Mouse (Mus musculus): Measurements from ENCODE around the gene Nme7. TPM values are rescaled to one million over a fixed set of nuclear protein-coding genes. Genes with fewer than 3 reads are reported as not detected.
A peak's percentile ranks its signal among the peaks of the same experiment; 100 is the strongest.

Gene Nme7
- polyA plus RNA-seq, 1 experiment from 2014 or later: 47.7 TPM

DNA sequence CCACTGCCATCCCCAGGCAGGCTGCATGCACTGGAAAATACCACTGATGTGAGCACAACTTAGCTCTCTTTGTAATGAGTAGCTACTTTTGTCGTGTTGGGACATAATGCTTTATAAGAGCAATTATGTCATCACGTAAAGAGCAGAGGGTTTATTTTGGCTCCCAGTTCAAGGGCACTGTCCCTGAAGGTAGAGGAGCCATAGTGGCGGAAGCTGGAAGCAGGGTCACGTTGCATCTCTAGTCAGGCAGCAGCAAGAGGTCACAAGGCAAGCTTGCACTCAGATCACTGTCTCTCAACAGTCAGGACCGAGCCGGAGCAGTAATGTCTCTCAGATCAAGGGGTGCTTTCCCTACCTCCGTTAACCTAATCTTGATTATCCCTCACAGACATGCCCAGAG is 123.9 kb downstream of the Nme7 start:
- Histone ChIP-seq H3K27me3 (ENCODE audit: low read depth, poor library complexity, severe bottlenecking) (no peaks in the 10 kb centered on the region), H3K27ac (no peak overlapping the region), H3K4me3 (no peak overlapping the region), H3K9me3 (replicated peaks) (no peaks in the 10 kb centered on the region), H3K4me1 (peaks cover under 1% of the 10 kb centered on the region), H3K36me3 (no peaks in the 10 kb centered on the region)
- no peak for DNase-seq (ENCODE audit: low spot score)
- WGBS: 78% methylated on average over 7 of the region's 7 CpGs

DNA sequence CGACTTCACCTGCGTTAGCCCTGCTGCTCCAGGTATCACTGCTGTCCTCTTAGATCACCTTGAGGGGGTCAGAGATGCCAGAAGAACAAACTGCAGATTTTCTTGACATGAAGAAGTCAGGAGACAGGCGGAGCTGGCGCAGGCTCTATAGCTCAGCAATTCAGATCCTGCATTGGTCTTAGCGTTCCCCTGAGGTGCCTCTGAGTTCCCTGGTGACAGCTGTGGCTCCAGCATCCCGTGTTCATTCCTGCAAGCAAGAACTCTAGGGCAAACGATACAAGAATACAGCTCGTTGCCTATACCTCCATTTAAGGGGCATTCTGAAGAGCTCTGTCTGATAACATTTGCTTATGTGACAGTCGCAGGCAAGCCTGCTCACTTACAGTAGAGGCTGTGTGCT is 124.7 kb downstream of the Nme7 start:
- H3K27ac ChIP-seq: no peak overlapping the region
- WGBS: 93% methylated on average over 9 of the region's 9 CpGs
- DNase-seq (ENCODE audit: low spot score): no peak

GRCm38 (mm10) chr1:164432649-164433048 is 128.7 kb downstream of the Nme7 start:
- Histone ChIP-seq H3K4me1 (peaks cover 14% of the 10 kb centered on the region), H3K36me3 (0 out of 2 replicates have a peak, but pooled peaks cover 8% of the 10 kb centered on the region), H3K27ac (no peak overlapping the region), H3K27me3 (ENCODE audit: low read depth, poor library complexity, severe bottlenecking) (no peaks in the 10 kb centered on the region), H3K9me3 (replicated peaks) (no peaks in the 10 kb centered on the region), H3K4me3 (no peak overlapping the region)
- no peak for DNase-seq (ENCODE audit: low spot score)
- WGBS: 67% methylated on average over 5 of the region's 5 CpGs

More for the DNA sequence above, 124.7 kb downstream of the Nme7 start:
- no peak overlapping the region for H3K4me3 ChIP-seq
- no peaks in the 10 kb centered on the region for H3K9me3 ChIP-seq (replicated peaks)
- H3K36me3 ChIP-seq: no peaks in the 10 kb centered on the region
- H3K27me3 ChIP-seq (ENCODE audit: low read depth, poor library complexity, severe bottlenecking): no peaks in the 10 kb centered on the region
- peaks cover 7% of the 10 kb centered on the region for H3K4me1 ChIP-seq

DNA sequence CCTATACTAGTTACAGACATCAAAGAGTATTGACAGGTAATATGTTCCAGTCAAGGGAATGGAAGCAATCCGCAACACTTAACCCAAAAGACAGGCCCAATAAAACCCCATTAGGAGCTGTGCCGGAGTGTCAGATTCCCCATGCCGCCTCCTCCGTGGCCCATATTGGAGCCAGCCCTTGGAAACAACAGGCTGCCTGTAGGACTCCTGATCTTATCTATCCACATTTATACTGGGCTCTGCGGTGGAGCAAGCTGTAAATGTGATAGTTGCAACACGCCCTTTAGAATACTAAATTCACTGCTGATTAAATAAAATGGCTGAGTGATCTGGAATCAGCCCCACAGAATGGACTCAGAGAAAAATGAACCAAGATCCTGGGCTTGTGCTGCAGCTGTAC is 130.1 kb downstream of the Nme7 start:
- H3K27me3 ChIP-seq (ENCODE audit: low read depth, poor library complexity, severe bottlenecking): no peaks in the 10 kb centered on the region
- peaks cover 17% of the 10 kb centered on the region for H3K36me3 ChIP-seq
- 19% methylated on average over 6 of the region's 6 CpGs for WGBS
- no peak overlapping the region for H3K4me3 ChIP-seq
- no peaks in the 10 kb centered on the region for H3K9me3 ChIP-seq (replicated peaks)
- no peak overlapping the region for H3K27ac ChIP-seq
- DNase-seq (ENCODE audit: low spot score): peak; percentile 41
- peaks cover 14% of the 10 kb centered on the region for H3K4me1 ChIP-seq

DNA sequence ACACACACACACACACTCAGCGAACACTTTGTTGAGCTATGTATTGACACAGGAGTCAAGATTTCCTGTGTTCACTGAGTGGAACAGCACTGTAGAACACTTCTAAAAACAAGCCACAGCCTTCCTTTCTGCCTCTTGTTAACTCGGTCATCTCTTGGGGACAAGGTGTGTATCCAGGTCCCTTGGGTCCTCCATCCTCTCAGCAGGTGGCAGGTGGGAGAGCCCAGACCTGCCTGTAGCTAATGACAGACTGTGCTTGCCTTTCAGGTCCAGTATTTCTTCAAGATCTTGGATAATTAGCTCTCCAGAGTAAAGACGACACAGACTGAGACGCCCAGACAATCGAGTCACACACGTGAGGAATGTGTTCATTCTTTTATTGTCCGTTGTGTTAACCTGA is 132.8 kb downstream of the Nme7 start:
- no peak overlapping the region for H3K4me3 ChIP-seq
- 91% methylated on average over 7 of the region's 7 CpGs for WGBS
- H3K27ac ChIP-seq: no peak overlapping the region
- no peak for DNase-seq (ENCODE audit: low spot score)
- H3K9me3 ChIP-seq (replicated peaks): no peaks in the 10 kb centered on the region
- H3K27me3 ChIP-seq (ENCODE audit: low read depth, poor library complexity, severe bottlenecking): no peaks in the 10 kb centered on the region
- H3K4me1 ChIP-seq: peaks cover 14% of the 10 kb centered on the region
- peaks cover 17% of the 10 kb centered on the region for H3K36me3 ChIP-seq

GRCm38 (mm10) chr1:164440230-164440629 is 136.3 kb downstream of the Nme7 start:
- Histone ChIP-seq H3K4me3 (no peak overlapping the region), H3K4me1 (no peaks in the 10 kb centered on the region), H3K27ac (no peak overlapping the region), H3K9me3 (replicated peaks) (no peaks in the 10 kb centered on the region), H3K36me3 (peaks cover 16% of the 10 kb centered on the region), H3K27me3 (ENCODE audit: low read depth, poor library complexity, severe bottlenecking) (no peaks in the 10 kb centered on the region)
- no peak for DNase-seq (ENCODE audit: low spot score)
- 94% methylated on average over 6 of the region's 6 CpGs for WGBS

GRCm38 (mm10) chr1:164440708-164441407 is 136.9 kb downstream of the Nme7 start:
- H3K4me3 ChIP-seq: no peak overlapping the region
- no peak overlapping the region for H3K27ac ChIP-seq
- H3K36me3 ChIP-seq: peaks cover 14% of the 10 kb centered on the region
- DNase-seq (ENCODE audit: low spot score): no peak
- WGBS: 88% methylated on average over 11 of the region's 11 CpGs
- no peaks in the 10 kb centered on the region for H3K9me3 ChIP-seq (replicated peaks)
- H3K27me3 ChIP-seq (ENCODE audit: low read depth, poor library complexity, severe bottlenecking): no peaks in the 10 kb centered on the region
- no peaks in the 10 kb centered on the region for H3K4me1 ChIP-seq

- H3K27me3 ChIP-seq (ENCODE audit: low read depth, poor library complexity, severe bottlenecking): no peaks in the 10 kb centered on the region
- H3K4me1 ChIP-seq: no peaks in the 10 kb centered on the region
- H3K9me3 ChIP-seq (replicated peaks): no peaks in the 10 kb centered on the region
- peaks cover 14% of the 10 kb centered on the region for H3K36me3 ChIP-seq
- H3K27ac ChIP-seq: no peak overlapping the region
- H3K4me3 ChIP-seq: no peak overlapping the region
- WGBS: 79% methylated on average over 18 of the region's 18 CpGs
- DNase-seq (ENCODE audit: low spot score): no peak
Observed at GRCm38 (mm10) chr1:164441408-164441974, 137.6 kb downstream of the Nme7 start.

DNA sequence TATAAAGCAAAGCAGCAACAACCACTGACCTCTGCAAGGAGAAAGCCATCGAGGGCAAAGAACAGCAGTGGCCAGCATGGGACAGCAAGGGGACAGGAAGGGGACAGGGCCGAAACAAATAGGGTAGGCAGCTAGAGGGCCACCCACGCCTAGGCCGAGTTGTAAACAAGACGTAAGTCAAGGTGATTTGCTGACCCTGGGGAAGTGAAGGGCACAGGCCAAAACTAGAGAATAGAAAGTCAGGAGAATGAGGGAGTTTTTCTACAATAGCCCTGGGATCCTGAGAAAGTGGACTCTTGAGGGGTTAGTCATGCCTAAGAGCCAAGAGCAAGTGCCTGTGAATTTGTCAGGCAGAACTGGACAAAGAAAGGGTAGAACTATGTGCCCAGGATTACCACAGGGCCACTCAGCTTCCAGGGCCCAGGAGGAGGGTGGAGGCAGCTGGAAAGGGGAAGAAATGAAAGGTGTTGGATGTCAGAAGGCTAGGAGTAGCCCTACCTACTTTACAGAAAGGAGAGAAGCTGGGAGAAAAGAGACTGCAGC is 141.8 kb downstream of the Nme7 start:
- Histone ChIP-seq H3K4me3 (no peak overlapping the region), H3K4me1 (no peaks in the 10 kb centered on the region), H3K27ac (no peak overlapping the region), H3K9me3 (replicated peaks) (no peaks in the 10 kb centered on the region), H3K27me3 (ENCODE audit: low read depth, poor library complexity, severe bottlenecking) (no peaks in the 10 kb centered on the region), H3K36me3 (no peaks in the 10 kb centered on the region)
- no peak for DNase-seq (ENCODE audit: low spot score)
- WGBS: 82% methylated on average over 5 of the region's 5 CpGs

DNA sequence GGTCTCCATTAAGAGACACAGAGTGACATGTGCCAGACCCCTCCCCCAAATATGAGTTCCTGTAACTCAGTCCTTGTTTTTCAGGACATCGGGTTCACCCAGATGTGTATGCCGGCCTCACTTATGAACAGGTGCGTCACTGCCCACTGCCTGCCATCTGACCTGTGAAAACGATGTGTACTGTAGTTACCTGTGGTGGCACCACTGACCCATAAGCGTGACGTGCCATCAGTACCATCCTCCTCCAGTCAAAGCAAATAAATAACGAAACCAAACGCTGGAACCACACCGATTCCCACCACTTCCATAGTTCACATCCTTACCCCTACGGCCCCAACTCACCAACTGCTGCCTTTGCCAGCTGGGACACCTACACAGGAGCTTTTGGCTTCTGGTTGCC is 142.6 kb downstream of the Nme7 start:
- WGBS: 92% methylated on average over 10 of the region's 10 CpGs
- Histone ChIP-seq H3K36me3 (no peaks in the 10 kb centered on the region), H3K4me3 (no peak overlapping the region), H3K27ac (no peak overlapping the region), H3K27me3 (ENCODE audit: low read depth, poor library complexity, severe bottlenecking) (no peaks in the 10 kb centered on the region), H3K4me1 (no peaks in the 10 kb centered on the region), H3K9me3 (replicated peaks) (no peaks in the 10 kb centered on the region)
- DNase-seq (ENCODE audit: low spot score): no peak

DNA sequence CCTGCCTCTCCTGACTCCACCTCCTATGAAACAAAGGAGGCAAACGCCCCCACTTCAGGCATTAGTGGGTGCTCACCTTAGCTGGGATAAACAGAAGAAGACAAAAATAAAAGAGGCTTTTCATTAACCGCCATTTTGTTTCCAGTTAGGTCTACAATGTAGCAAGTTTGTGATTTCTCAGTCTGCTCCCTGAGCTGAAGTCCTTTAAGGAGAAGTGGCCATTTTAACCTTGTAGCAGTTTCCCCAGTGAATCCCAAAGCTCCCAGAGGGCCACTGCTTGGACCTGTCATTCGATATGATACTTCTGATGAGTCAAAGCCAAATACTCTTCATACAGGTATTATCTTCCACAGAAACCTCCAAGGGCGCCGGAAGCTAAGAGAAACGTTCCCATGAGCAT is 143.6 kb downstream of the Nme7 start:
- DNase-seq (ENCODE audit: low spot score): no peak
- Histone ChIP-seq H3K9me3 (replicated peaks) (no peaks in the 10 kb centered on the region), H3K36me3 (no peaks in the 10 kb centered on the region), H3K27ac (no peak overlapping the region), H3K4me3 (no peak overlapping the region), H3K4me1 (no peaks in the 10 kb centered on the region), H3K27me3 (ENCODE audit: low read depth, poor library complexity, severe bottlenecking) (no peaks in the 10 kb centered on the region)
- 89% methylated on average over 6 of the region's 6 CpGs for WGBS

GRCm38 (mm10) chr1:164449626-164450025 is 145.7 kb downstream of the Nme7 start:
- Histone ChIP-seq H3K36me3 (no peaks in the 10 kb centered on the region), H3K4me1 (peaks cover 5% of the 10 kb centered on the region)
- 91% methylated on average over 8 of the region's 8 CpGs for WGBS

GRCm38 (mm10) chr1:164450231-164450630 is 146.3 kb downstream of the Nme7 start:
- H3K4me3 ChIP-seq: no peak overlapping the region
- no peaks in the 10 kb centered on the region for H3K9me3 ChIP-seq (replicated peaks)
- no peaks in the 10 kb centered on the region for H3K36me3 ChIP-seq
- no peak overlapping the region for H3K27ac ChIP-seq
- peaks cover 10% of the 10 kb centered on the region for H3K4me1 ChIP-seq
- DNase-seq (ENCODE audit: low spot score): no peak
- no peaks in the 10 kb centered on the region for H3K27me3 ChIP-seq (ENCODE audit: low read depth, poor library complexity, severe bottlenecking)
- 85% methylated on average over 4 of the region's 4 CpGs for WGBS

More at GRCm38 (mm10) chr1:164449626-164450025, 145.7 kb downstream of the Nme7 start:
- Histone ChIP-seq H3K9me3 (replicated peaks) (no peaks in the 10 kb centered on the region), H3K4me3 (no peak overlapping the region), H3K27ac (no peak overlapping the region), H3K27me3 (ENCODE audit: low read depth, poor library complexity, severe bottlenecking) (no peaks in the 10 kb centered on the region)
- DNase-seq (ENCODE audit: low spot score): no peak
